Mouse (Mus musculus) heart, embryonic 14.5 days (tissue): ENCODE results near the gene Gm21969. TPM values are rescaled to one million over a fixed set of nuclear protein-coding genes. Genes with fewer than 3 reads are reported as not detected.

Experiments used
- ATAC-seq: fragments of 200-750 bp; cut with Nextera tagmentation; 2 replicates; pipeline ENCODE4 v1.8.0; 2017; ENCODE audit warnings: low read depth, moderate TSS enrichment; ENCODE audit not compliant: insufficient number of reproducible peaks, insufficient read depth, low FRiP score
- H3K27ac ChIP-seq, 2 experiments: fragments of 200-500 bp in 1 of 2; fragments of 300-500 bp in 1 of 2; sonication (generic) in 1 of 2; replicated peaks in 1 of 2; 2 replicates each; pipeline ENCODE4 v1.5.1; 2012 to 2014; ENCODE audit warnings: low read depth in 2 of 2, low read length in 2 of 2, control low read depth in 1 of 2, mild to moderate bottlenecking in 1 of 2, mixed read lengths in 1 of 2; ENCODE audit not compliant: control insufficient read depth in 1 of 2, insufficient read depth in 1 of 2
- H3K27me3 ChIP-seq: fragments of 300-500 bp; sonication (generic); 2 replicates; pipeline ENCODE4 v1.6.1; 2014; ENCODE audit warnings: mild to moderate bottlenecking, low read length, control low read depth; ENCODE audit not compliant: control insufficient read depth, insufficient read depth
- H3K36me3 ChIP-seq: fragments of 300-500 bp; sonication (generic); 2 replicates; pipeline ENCODE4 v1.6.1; 2014; ENCODE audit warnings: mild to moderate bottlenecking, control low read depth, low read length, mixed read lengths; ENCODE audit not compliant: control insufficient read depth, insufficient read depth
- H3K4me1 ChIP-seq, 2 experiments: fragments of 200-500 bp in 1 of 2; fragments of 300-500 bp in 1 of 2; sonication (generic) in 1 of 2; 2 replicates each; pipeline ENCODE4 v1.6.1; 2012 to 2014; ENCODE audit warnings: low read length in 2 of 2, control low read depth in 1 of 2, mixed read lengths in 1 of 2; ENCODE audit not compliant: control insufficient read depth in 2 of 2, insufficient read depth in 2 of 2
- H3K4me2 ChIP-seq: fragments of 300-500 bp; sonication (generic); 2 replicates; pipeline ENCODE4 v1.6.1; 2014; ENCODE audit warnings: mild to moderate bottlenecking, low read length
- H3K4me3 ChIP-seq, 2 experiments: fragments of 200-500 bp in 1 of 2; fragments of 300-500 bp in 1 of 2; sonication (generic) in 1 of 2; 2 replicates each; pipeline ENCODE4 v1.5.1; 2012 to 2014; ENCODE audit warnings: low read length in 2 of 2, mild to moderate bottlenecking in 2 of 2, control low read depth in 1 of 2, low read depth in 1 of 2, moderate library complexity in 1 of 2; ENCODE audit not compliant: control insufficient read depth in 1 of 2, insufficient read depth in 1 of 2
- H3K9ac ChIP-seq: fragments of 300-500 bp; sonication (generic); 2 replicates; pipeline ENCODE4 v1.6.1; 2014; ENCODE audit warnings: mild to moderate bottlenecking, low read length
- H3K9me3 ChIP-seq: fragments of 300-500 bp; sonication (generic); 2 replicates; pipeline ENCODE4 v1.6.1; 2016; ENCODE audit warnings: low read length, control low read depth; ENCODE audit not compliant: control insufficient read depth
- WGBS: fragments of 180-500 bp; shearing (Covaris S2); extraction: QIAGEN DNeasy Blood & Tissue Kit; methylation state at CpG from one replicate; pipeline ENCODE4 v1.1.7; 2014; 5-methylcytosine and 5-hydroxymethylcytosine counted together
- polyA plus RNA-seq: library from polyadenylated mRNA; unstranded; fragments of >200 nt; fragmentation: Nextera tagmentation; extraction: Ambion mirVana; gene quantifications from 2 replicates; pipeline ENCODE4 v1.2.1, GENCODE M21; 2014

The Gm21969 gene
- polyA plus RNA-seq, 1 experiment from 2014 or later, result not detected

DNA sequence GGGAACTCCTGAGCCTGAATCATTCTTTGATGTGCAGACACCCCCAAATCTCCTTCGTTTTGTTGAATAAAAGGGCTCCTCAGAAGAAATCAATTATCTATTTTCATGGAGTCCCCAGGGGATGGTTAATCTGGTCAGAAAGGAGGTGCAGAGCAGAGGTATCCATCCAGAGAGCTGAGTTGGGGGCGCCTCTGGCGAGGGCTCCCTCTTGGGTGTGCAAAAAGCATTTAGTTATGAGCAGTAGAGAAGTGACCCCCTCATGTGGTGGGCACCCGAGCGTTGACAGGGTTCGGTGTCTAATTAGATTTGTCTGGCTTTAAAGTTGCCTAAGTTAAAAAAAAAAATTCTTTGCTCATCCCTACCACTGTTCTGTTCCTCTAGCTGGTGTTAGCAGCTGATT lies 8.0 kb downstream of the Gm21969 start:
- 68% methylated on average over 6 of the region's 6 CpGs for WGBS
- no peak overlapping the region for H3K9ac ChIP-seq

DNA sequence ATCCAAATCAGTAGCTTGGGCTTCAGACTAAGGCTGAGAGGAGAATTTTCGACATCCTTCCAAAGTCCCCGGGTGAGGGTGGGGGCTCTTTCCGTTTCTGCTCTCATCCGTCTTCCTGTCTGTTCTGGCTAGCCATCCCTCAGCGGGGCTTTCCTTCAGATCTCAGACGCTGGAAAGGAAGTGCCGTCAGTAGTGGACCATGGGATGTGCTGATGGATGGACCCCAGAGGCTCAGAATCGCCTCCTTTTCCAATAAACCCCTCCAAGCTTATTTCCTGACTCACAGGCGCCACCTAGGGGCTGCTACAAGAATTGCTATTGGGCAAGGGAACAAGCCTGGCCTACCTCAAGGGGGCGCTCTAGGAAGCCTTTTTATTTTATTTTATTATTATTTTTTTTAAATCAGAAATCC lies 8.6 kb downstream of the Gm21969 start:
- Histone ChIP-seq H3K4me3 (no peak overlapping the region), H3K9ac (no peak overlapping the region), H3K27me3 (no peaks in the 10 kb centered on the region), H3K27ac (peak overlapping the region in 1 of 2 experiments; percentile 69; a peak in 1 of 4 replicates), H3K9me3 (0 out of 2 replicates have a peak, but pooled peaks cover 5% of the 10 kb centered on the region), H3K36me3 (peaks cover 65% of the 10 kb centered on the region), H3K4me1 (peaks cover 4 to 11% of the 10 kb centered on the region in 2 experiments; a peak in 3 of 4 replicates), H3K4me2 (peak overlapping the region; percentile 55)
- peak; percentile 78 for ATAC-seq
- WGBS, result 3% methylated on average over 10 of the region's 10 CpGs

More for the DNA sequence above, 8.0 kb downstream of the Gm21969 start:
- Histone ChIP-seq H3K4me1 (peaks cover 3 to 9% of the 10 kb centered on the region in 2 experiments; a peak in 3 of 4 replicates), H3K4me2 (peak overlapping the region; percentile 13; the same call in 1 of the 2 replicates), H3K27me3 (no peaks in the 10 kb centered on the region), H3K27ac (peak overlapping the region; percentile 14 to 69; a peak in 3 of 4 replicates), H3K9me3 (0 out of 2 replicates have a peak, but pooled peaks cover 5% of the 10 kb centered on the region), H3K4me3 (no peak overlapping the region), H3K36me3 (peaks cover 70% of the 10 kb centered on the region)
- no peak for ATAC-seq

DNA sequence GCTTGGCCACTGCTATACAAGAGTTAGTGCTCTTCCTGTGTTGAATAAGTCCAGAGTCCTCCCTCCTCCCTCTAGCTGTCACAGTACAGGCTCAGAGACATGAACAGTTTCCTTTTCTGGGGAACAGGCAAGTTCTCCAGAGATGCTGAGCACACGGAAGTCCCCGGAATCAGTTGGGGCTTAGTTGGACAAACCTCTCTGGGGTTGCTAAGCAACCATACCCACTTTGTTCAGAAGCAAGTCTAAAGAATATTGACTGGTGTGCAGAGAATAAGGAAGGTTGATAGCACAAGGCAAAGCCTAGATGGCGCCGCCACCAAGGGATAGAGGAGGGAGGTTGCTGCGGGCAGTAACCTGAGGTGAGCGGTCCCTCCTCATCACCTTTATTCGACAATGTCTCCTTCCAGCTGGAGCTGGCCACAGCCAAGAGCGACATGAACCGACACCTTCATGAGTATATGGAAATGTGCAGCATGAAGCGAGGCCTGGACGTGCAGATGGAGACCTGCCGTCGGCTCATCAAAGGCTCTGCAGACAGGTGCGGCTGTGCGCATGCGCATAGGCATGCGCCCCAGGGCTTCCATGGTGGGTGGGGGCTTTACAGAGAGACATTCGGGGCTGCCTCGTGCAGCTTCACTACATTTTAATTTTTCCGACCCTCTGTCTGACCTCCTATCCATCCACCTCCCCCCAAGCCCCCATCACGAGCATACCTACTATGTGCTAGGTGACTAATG lies 11.7 kb downstream of the Gm21969 start:
- no peak overlapping the region for H3K27ac ChIP-seq
- peaks cover 45% of the 10 kb centered on the region for H3K36me3 ChIP-seq
- H3K9ac ChIP-seq, result no peak overlapping the region
- no peaks in the 10 kb centered on the region for H3K27me3 ChIP-seq
- no peak for ATAC-seq
- WGBS, result 89% methylated on average over 21 of the region's 21 CpGs
- no peak overlapping the region for H3K4me3 ChIP-seq
- H3K4me2 ChIP-seq, result no peak overlapping the region
- peaks cover 6 to 11% of the 10 kb centered on the region in 2 experiments; a peak in 3 of 4 replicates for H3K4me1 ChIP-seq
- 0 out of 2 replicates have a peak, but pooled peaks cover 5% of the 10 kb centered on the region for H3K9me3 ChIP-seq

DNA sequence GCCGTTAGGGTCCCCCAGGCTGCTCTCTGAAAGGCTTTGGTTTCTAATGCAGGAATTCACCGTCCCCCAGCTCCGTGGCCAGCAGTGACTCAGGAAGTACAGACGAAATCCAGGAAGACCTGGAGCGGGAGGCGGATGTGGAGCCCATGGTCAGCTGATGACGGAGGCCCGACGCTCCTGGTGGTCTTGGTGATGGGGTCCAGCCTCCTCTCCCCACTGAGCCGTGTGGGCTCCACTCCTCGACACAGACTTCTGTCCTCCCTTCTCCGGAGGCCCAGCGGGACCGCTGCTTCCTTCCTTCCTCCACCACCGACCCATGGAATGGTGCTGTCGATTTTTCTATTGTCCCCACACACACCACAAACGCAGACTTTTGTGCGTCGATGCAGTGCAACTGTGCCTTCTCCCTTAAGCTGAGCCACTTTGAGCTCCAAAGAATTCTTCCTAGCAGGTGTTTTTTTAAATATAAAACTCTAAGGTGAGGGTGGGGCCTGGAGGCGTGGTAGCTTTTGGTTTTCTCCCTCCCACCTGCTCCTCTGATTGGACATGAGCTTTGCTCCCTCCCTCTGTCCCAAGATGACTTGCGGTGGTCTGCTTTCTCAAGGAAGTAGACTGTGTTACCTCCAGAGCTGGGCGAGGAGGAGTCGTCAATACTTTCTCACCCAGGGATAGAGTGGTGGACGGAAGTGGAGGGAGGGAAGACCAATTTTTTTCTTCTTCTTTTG lies 13.5 kb downstream of the Gm21969 start:
- Histone ChIP-seq H3K9me3 (0 out of 2 replicates have a peak, but pooled peaks cover 5% of the 10 kb centered on the region), H3K9ac (peak overlapping the region; percentile 61), H3K27ac (peak overlapping the region; percentile 46 to 61), H3K4me2 (peak overlapping the region; percentile 56), H3K4me1 (peaks cover 5 to 6% of the 10 kb centered on the region in 2 experiments; a peak in 1 of 4 replicates), H3K36me3 (peaks cover 37% of the 10 kb centered on the region), H3K4me3 (peak overlapping the region; percentile 39 to 42), H3K27me3 (no peaks in the 10 kb centered on the region)
- WGBS, result 13% methylated on average over 24 of the region's 24 CpGs
- peak; percentile 66; the same call in 1 of the 2 replicates for ATAC-seq

DNA sequence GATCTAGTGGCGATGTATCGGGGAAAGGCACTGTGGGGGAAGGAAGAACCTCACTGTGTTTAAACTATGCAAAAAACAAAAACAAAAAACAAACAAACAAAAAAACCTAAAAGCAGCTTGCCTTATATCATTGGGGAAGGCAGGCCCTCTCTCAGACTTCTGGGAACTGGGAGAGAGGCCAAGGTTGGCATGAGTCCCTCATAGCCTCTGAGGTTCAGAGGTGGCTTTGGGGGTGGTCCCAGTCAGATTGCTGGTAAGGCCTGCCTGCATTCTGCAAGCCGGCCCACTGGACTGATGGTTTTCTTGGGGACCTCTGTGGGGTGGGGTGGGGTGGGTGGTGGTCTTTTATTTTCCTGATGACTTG lies 14.0 kb downstream of the Gm21969 start:
- peak overlapping the region; percentile 18 to 46; a peak in 1 of 4 replicates for H3K27ac ChIP-seq
- peaks cover 6 to 8% of the 10 kb centered on the region in 2 experiments; a peak in 3 of 4 replicates for H3K4me1 ChIP-seq
- H3K9ac ChIP-seq, result no peak overlapping the region
- peak overlapping the region; percentile 27 to 39; a peak in 3 of 4 replicates for H3K4me3 ChIP-seq
- peak overlapping the region; percentile 56 for H3K4me2 ChIP-seq
- 0 out of 2 replicates have a peak, but pooled peaks cover 5% of the 10 kb centered on the region for H3K9me3 ChIP-seq
- WGBS, result 70% methylated on average over 3 of the region's 3 CpGs
- no peaks in the 10 kb centered on the region for H3K27me3 ChIP-seq
- ATAC-seq, result no peak
- peaks cover 37% of the 10 kb centered on the region for H3K36me3 ChIP-seq

DNA sequence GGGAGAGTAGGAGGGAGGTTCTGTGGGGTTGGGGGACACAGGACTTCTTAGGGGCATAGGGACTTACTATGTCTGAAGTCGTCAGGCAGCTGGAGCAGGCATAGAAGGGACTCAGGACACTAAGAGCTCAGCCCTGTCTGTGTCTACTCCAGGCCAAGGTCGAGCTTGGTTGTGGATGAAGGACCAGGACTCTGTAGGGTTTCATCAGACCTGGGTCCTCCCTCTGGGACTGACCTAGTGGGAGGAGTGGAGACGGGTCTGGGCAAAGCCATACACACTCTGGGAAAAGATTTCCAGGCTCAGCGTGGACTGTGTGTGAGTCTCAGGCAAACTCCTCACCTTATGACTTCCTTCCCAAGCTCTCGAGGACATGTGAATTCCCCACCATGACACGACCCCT lies 16.8 kb downstream of the Gm21969 start:
- ATAC-seq, result no peak
- peaks cover 11 to 24% of the 10 kb centered on the region in 2 experiments for H3K4me1 ChIP-seq
- no peaks in the 10 kb centered on the region for H3K27me3 ChIP-seq
- H3K9ac ChIP-seq, result no peak overlapping the region
- peaks cover 17% of the 10 kb centered on the region for H3K36me3 ChIP-seq
- WGBS, result 74% methylated on average over 6 of the region's 6 CpGs
- no peak overlapping the region for H3K4me3 ChIP-seq
- no peak overlapping the region for H3K27ac ChIP-seq
- no peak overlapping the region for H3K4me2 ChIP-seq
- no peaks in the 10 kb centered on the region for H3K9me3 ChIP-seq

DNA sequence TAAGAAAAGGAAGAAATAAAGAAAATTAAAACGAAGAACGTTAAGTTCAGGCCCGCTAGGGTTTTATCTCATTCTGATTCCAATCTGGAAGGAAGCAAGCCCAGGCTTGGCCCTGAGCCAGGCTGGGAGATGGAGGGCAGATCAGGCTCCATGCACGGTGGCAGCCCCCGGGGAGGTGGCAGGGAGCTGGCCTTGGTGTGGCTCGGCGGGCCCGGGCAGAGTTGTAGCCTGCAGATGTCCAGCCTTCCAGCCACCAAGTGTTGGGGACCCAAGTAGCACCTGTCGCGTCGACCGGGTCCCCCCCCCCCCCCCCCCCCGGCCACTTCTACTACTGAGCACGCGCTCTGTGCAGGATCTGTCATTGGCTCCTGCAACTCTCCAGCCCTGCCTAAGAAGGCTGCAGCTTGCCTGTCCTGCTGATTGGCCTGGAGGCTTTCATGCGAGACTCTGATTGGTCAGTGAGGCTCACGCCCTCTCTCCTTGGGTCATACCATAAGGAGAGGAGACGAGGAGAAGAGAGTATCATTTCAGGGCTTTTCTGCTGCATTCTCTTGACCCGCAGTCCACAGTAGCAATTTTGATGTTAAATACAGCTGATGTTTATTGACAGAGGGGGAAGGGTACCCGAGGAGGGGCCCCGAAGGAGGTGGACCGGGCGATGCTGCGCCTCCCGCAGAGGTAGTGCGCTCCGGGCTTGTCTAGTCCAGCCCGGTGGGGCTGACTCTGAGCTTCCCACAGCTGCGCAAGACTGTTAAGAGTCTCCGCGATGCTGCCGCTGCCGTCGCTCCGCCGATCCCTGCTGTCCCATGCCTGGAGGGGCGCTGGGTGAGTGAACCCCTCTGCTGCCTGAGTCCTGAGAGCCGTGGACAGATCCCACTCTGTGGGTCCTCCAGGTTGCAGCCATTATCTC lies 19.6 kb downstream of the Gm21969 start, which contains the start of gene Aldh4a1:
TSS of gene Aldh4a1 (plus strand) at position 494 of the 910 bp plus-strand sequence.
- Histone ChIP-seq H3K36me3 (peaks cover 5% of the 10 kb centered on the region), H3K27me3 (no peaks in the 10 kb centered on the region), H3K9me3 (no peaks in the 10 kb centered on the region), H3K4me1 (peaks cover 4 to 19% of the 10 kb centered on the region in 2 experiments), H3K9ac (peak within 1 kb of the TSS; percentile 81), H3K4me3 (peak within 1 kb of the TSS; percentile 60 to 70), H3K27ac (peak within 1 kb of the TSS; percentile 73 to 78), H3K4me2 (peak within 1 kb of the TSS; percentile 89)
- peak; percentile 98 for ATAC-seq
- under 1% methylated on average over 34 of the region's 38 CpGs for WGBS
